Mouse (Mus musculus) kidney, adult 9 months (tissue): ENCODE measurements around the gene Olfr1195.
"Not testable (repeated sequence)": the region's sequence is repeated elsewhere in the genome, so short reads cannot be mapped to it uniquely, and the experiment has no call there.

ENCODE experiments used
- DNase-seq: peaks from one replicate; pipeline ENCODE4 v3.0.0; 2022

Gene Olfr1195

GRCm38 (mm10) chr2:88689087-88689486, at the start of gene Olfr1195:
Olfr1195 (minus strand) TSS chr2:88689187.
- DNase-seq, result no peak

DNA sequence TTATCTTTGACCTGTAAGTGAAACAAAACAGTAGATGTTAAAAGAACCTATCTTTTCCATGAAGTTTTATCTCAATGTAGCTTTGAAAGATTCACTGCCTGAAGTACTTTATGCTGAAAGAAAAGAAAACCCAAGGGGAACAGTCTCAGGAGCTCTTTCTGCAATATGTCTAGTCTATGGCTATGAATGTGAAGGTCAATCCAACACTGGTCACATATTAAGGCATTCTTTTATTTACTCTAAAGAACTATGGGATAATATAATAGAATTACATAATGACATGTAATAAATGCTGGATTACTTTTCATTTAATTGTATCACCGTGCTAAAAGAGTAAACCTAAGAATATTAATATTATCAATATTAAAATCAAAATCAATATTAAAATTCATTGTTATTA, 43.3 kb upstream of the Olfr1195 start, which contains the start of gene Olfr1197:
Gene Olfr1197 (minus strand): TSS at position 101 of the 400 bp plus-strand sequence.
- DNase-seq, result no peak

- DNase-seq, result no peak
Measured at GRCm38 (mm10) chr2:88704497-88704896, 15.5 kb upstream of the Olfr1195 start, which contains the start of gene Olfr1196. Olfr1196 (minus strand) TSS chr2:88704597.

DNA sequence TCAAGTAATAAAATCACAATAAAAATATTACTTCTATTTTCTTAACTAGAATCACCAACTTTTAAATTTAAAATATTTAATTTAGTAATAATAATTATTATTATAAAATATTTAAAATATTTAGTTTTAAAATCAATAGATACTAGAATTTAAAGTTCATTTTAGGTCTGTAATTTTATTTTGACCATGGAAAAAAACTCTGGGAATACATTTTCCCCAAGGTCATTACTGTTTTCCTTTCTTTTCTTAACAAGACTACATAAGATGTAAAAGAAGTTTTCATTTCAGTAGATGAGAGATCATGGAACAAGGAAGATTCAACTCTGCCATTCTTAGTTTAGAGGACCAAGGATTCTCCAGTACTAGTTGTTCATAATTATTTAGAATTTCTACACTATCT, 13.7 kb downstream of the Olfr1195 start, which contains the start of gene Olfr1193:
Gene Olfr1193 (plus strand): TSS at position 301 of the 400 bp plus-strand sequence.
- DNase-seq, result not testable (repeated sequence)

GRCm38 (mm10) chr2:88648209-88648608, 40.8 kb downstream of the Olfr1195 start, which contains the start of gene Olfr1192-ps1:
Olfr1192-ps1 (plus strand) TSS chr2:88648509.
- DNase-seq, result no peak

DNA sequence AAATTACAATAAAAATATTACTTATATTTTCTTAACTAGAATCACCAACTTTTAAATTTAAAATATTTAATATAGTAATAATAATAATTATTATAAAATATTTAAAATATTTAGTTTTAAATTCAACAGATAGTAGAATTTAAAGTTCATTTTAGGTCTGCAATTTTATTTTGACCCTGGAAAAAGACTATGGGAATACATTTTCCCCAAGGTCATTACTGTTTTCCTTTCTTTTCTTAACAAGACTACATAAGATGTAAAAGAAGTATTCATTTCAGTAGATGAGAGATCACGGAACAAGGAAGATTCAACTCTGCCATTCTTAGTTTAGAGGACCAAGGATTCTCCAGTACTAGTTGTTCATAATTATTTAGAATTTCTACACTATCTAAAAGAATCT, 48.7 kb downstream of the Olfr1195 start, which contains the start of gene Olfr1191-ps1:
Gene Olfr1191-ps1 (plus strand): TSS at position 301 of the 400 bp plus-strand sequence.
- DNase-seq, result not testable (repeated sequence)
